ENCODE assay signal across 1 mouse cellular context in the genomic region with DNA sequence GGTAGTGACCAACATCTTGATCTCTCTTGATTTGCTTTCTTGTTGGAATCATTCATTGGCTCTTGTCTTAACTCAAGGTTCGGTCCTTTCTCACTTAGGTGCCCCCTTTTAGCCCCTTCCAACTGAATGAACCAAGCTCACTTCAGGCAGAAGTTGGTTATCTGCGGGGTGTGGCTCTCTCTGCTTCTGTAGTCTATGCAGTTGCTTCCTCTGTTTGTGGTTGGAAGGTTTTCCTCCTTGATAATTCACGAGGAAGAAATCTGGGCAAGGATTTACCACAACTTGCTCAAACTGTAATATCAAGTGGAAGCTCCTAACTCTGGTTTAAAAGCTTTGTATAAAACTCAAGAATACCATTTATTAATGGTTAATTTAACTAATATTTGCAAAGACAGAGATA.
TF ChIP-seq lines count a peak whose summit lies in the region.

No protein-coding gene starts in this region.

TF ChIP-seq in MEL, 35 proteins besides CTCF, POLR2A, EP300 and RAD21 (continued from another document):
- TF ChIP-seq TBP (IDR thresholded peaks at IDR 0.05; ENCODE audit: low read depth, low read length) (no peak), NELFE (IDR thresholded peaks at IDR 0.05; ENCODE audit: low read depth, low read length) (no peak), ZKSCAN1 (IDR thresholded peaks at IDR 0.05; ENCODE audit: low read depth, low read length) (no peak), ZC3H11A (IDR thresholded peaks at IDR 0.05; ENCODE audit: low read depth, low read length) (no peak), E2F4 (IDR thresholded peaks at IDR 0.05; ENCODE audit: borderline replicate concordance, low read depth, low read length) (no peak), MAZ (IDR thresholded peaks at IDR 0.05; ENCODE audit: low read depth, low read length) (peak; percentile 12; the same call in 1 of the 2 replicates), GATA1 (IDR thresholded peaks at IDR 0.05; ENCODE audit: low read depth, low read length) (peak; percentile 84), ETS1 (IDR thresholded peaks at IDR 0.05; ENCODE audit: low read depth, low read length) (peak; percentile 69; the same call in 1 of the 2 replicates)
